Mouse (Mus musculus) liver, embryonic 13.5 days (tissue): ENCODE data around the gene Gtpbp1. TPM values are rescaled to one million over a fixed set of nuclear protein-coding genes. Genes with fewer than 3 reads are reported as not detected.
"Not testable (repeated sequence)": the region's sequence is repeated elsewhere in the genome, so short reads cannot be mapped to it uniquely, and the experiment has no call there.

Experiments
- ATAC-seq: fragments of 200-750 bp; cut with Nextera tagmentation; 2 replicates; pipeline ENCODE4 v1.8.0; 2017; ENCODE audit warnings: low read depth, mild to moderate bottlenecking, moderate number of reproducible peaks, moderate library complexity
- DNase-seq: peaks from one replicate; pipeline ENCODE4 v3.0.0; 2022
- H3K27ac ChIP-seq: fragments of 300-500 bp; sonication (generic); 2 replicates; pipeline ENCODE4 v1.5.1; 2015; ENCODE audit warnings: moderate library complexity, mild to moderate bottlenecking, inconsistent platforms
- H3K27me3 ChIP-seq: fragments of 300-500 bp; sonication (generic); 2 replicates; pipeline ENCODE4 v1.6.1; 2015; ENCODE audit warnings: mild to moderate bottlenecking, inconsistent platforms
- H3K36me3 ChIP-seq: fragments of 300-500 bp; sonication (generic); 2 replicates; pipeline ENCODE4 v1.6.1; 2015; ENCODE audit warnings: mild to moderate bottlenecking, inconsistent platforms
- H3K4me1 ChIP-seq: fragments of 300-500 bp; sonication (generic); replicated peaks from 2 replicates; pipeline ENCODE4 v1.6.1; 2015; ENCODE audit warnings: inconsistent platforms
- H3K4me2 ChIP-seq: fragments of 300-500 bp; sonication (generic); 2 replicates; pipeline ENCODE4 v1.6.1; 2015; ENCODE audit warnings: inconsistent platforms, mild to moderate bottlenecking, moderate library complexity
- H3K4me3 ChIP-seq: fragments of 300-500 bp; sonication (generic); replicated peaks from 2 replicates; pipeline ENCODE4 v1.5.1; 2015; ENCODE audit warnings: mild to moderate bottlenecking, inconsistent platforms
- H3K9ac ChIP-seq: fragments of 300-500 bp; sonication (generic); 2 replicates; pipeline ENCODE4 v1.6.1; 2015; ENCODE audit warnings: mild to moderate bottlenecking, inconsistent platforms
- H3K9me3 ChIP-seq: fragments of 300-500 bp; sonication (generic); replicated peaks from 2 replicates; pipeline ENCODE4 v1.6.1; 2016; ENCODE audit warnings: inconsistent platforms
- WGBS: fragments of 180-500 bp; shearing (Covaris S2); methylation state at CpG from one replicate; pipeline ENCODE4 v1.1.7; 2015; ENCODE audit not compliant: insufficient replicate concordance; 5-methylcytosine and 5-hydroxymethylcytosine counted together
- polyA plus RNA-seq: library from polyadenylated mRNA; unstranded; fragments of >200 nt; fragmentation: Nextera tagmentation; extraction: Ambion mirVana; gene quantifications from 2 replicates; pipeline ENCODE4 v1.2.1, GENCODE M21; 2015

Gene Gtpbp1
- polyA plus RNA-seq, 1 experiment from 2014 or later: 32.6 TPM

DNA sequence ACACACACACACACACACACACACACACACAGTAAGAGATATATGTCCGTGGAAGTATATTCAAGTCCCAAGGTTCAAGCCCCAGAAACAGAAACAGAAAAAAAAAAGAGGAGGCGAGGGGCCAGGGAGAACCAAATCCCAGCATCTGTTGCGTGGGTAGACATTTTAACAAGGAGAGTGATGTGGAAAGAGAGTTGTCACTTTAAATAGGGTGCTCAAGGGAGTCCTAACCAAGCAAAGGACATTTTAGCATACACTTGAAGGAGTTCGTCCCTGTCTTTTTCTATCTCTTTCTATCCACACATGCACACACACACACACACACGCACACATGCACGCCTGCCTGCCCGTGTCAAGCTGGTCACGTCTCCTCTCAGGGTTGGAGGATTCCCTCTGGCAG, 26.0 kb upstream of the Gtpbp1 start:
- no peaks in the 10 kb centered on the region for H3K9me3 ChIP-seq
- ATAC-seq (no peak), DNase-seq (no peak)
- 81% methylated on average over 8 of the region's 8 CpGs for WGBS
- H3K4me1 ChIP-seq: peaks cover 16% of the 10 kb centered on the region
- H3K27ac ChIP-seq: no peak overlapping the region
- no peak overlapping the region for H3K4me2 ChIP-seq
- H3K27me3 ChIP-seq: no peaks in the 10 kb centered on the region
- peaks cover 21% of the 10 kb centered on the region for H3K36me3 ChIP-seq
- no peak overlapping the region for H3K4me3 ChIP-seq
- no peak overlapping the region for H3K9ac ChIP-seq

DNA sequence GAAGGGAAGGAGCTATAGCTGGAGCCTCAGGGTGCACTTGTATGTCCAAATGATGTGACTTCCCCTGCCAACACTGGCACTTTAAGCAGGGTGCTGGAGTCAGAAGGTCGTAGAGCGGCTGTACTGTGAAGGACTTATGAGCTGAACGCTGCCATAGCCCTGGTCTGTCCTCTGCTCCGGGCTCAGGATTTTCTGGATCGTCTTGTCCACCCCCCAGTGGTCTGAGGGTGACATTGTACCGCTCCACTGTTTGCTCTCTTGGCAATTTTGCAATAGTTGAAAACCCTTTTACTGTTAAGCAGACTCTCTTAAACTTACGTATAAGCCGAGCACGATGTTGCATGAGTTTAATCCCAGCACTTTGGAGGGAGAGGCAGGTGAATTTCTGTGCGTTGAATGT, 21.4 kb upstream of the Gtpbp1 start:
- Histone ChIP-seq H3K36me3 (peaks cover 38% of the 10 kb centered on the region), H3K27me3 (no peaks in the 10 kb centered on the region), H3K4me2 (no peak overlapping the region), H3K9ac (no peak overlapping the region), H3K4me1 (peaks cover 30% of the 10 kb centered on the region), H3K9me3 (no peaks in the 10 kb centered on the region), H3K4me3 (no peak overlapping the region), H3K27ac (no peak overlapping the region)
- WGBS: 75% methylated on average over 10 of the region's 10 CpGs
- ATAC-seq (no peak), DNase-seq (no peak)

GRCm38 (mm10) chr15:79670249-79670971, 20.2 kb upstream of the Gtpbp1 start, which contains the start of gene Tomm22:
Gene Tomm22, plus strand, starts transcription at chr15:79670861.
- peak within 1 kb of the TSS; percentile 85 for H3K27ac ChIP-seq
- ATAC-seq (peak; percentile 98), DNase-seq (peak; percentile 85)
- 17% methylated on average over 33 of the region's 33 CpGs for WGBS
- peaks cover 30% of the 10 kb centered on the region for H3K4me1 ChIP-seq
- H3K36me3 ChIP-seq: peaks cover 50% of the 10 kb centered on the region
- peak within 1 kb of the TSS; percentile 91 for H3K9ac ChIP-seq
- no peaks in the 10 kb centered on the region for H3K9me3 ChIP-seq
- peak within 1 kb of the TSS; percentile 79 for H3K4me2 ChIP-seq
- H3K4me3 ChIP-seq: peak within 1 kb of the TSS; percentile 91
- H3K27me3 ChIP-seq: no peaks in the 10 kb centered on the region

DNA sequence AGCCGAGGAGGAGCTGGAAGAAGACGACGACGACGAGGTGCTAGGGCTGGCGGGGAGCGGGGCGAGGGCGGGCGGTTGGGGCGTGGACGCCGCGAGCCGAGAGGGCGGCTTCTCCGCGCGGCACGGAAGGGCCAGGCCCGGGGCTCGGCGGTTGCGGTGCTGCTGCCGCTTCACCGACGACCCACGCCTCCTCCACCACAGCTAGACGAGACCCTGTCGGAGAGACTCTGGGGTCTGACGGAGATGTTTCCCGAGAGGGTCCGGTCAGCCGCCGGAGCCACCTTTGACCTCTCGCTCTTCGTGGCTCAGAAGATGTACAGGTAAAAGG, 19.7 kb upstream of the Gtpbp1 start:
- peak; percentile 70 for ATAC-seq
- Histone ChIP-seq H3K9me3 (no peaks in the 10 kb centered on the region), H3K4me2 (peak overlapping the region; percentile 79)

GRCm38 (mm10) chr15:79671828-79672348, 18.8 kb upstream of the Gtpbp1 start:
- peaks cover 55% of the 10 kb centered on the region for H3K36me3 ChIP-seq

More for the DNA sequence above, 19.7 kb upstream of the Gtpbp1 start:
- 1% methylated on average over 37 of the region's 37 CpGs for WGBS
- H3K36me3 ChIP-seq: peaks cover 50% of the 10 kb centered on the region
- H3K9ac ChIP-seq: peak overlapping the region; percentile 91
- H3K27ac ChIP-seq: peak overlapping the region; percentile 85
- peak overlapping the region; percentile 91 for H3K4me3 ChIP-seq
- DNase-seq: no peak
- peaks cover 30% of the 10 kb centered on the region for H3K4me1 ChIP-seq
- no peaks in the 10 kb centered on the region for H3K27me3 ChIP-seq

GRCm38 (mm10) chr15:79677936-79678335, 12.7 kb upstream of the Gtpbp1 start:
- no peak for ATAC-seq

More at GRCm38 (mm10) chr15:79671828-79672348, 18.8 kb upstream of the Gtpbp1 start:
- 74% methylated on average over 11 of the region's 11 CpGs for WGBS
- H3K27me3 ChIP-seq, ATAC-seq, DNase-seq, H3K9me3 ChIP-seq, H3K27ac ChIP-seq: not testable (repeated sequence)
- H3K4me1 ChIP-seq: peaks cover 30% of the 10 kb centered on the region
- H3K4me2 ChIP-seq: peak overlapping the region; percentile 79
- peak overlapping the region; percentile 91 for H3K9ac ChIP-seq
- peak overlapping the region; percentile 91 for H3K4me3 ChIP-seq

GRCm38 (mm10) chr15:79681973-79682372, 8.7 kb upstream of the Gtpbp1 start:
- no peaks in the 10 kb centered on the region for H3K9me3 ChIP-seq
- 0 out of 2 replicates have a peak overlapping the region, but pooled peaks have one; percentile 91 for H3K4me3 ChIP-seq
- peak overlapping the region; percentile 99 for H3K9ac ChIP-seq
- peak overlapping the region; percentile 97 for H3K27ac ChIP-seq
- 49% methylated on average over 4 of the region's 4 CpGs for WGBS
- peaks cover 88% of the 10 kb centered on the region for H3K4me1 ChIP-seq
- peak; percentile 55 for DNase-seq
- peak; percentile 52 for ATAC-seq
- no peaks in the 10 kb centered on the region for H3K27me3 ChIP-seq
- H3K36me3 ChIP-seq: peaks cover 38% of the 10 kb centered on the region
- peak overlapping the region; percentile 87 for H3K4me2 ChIP-seq

More at GRCm38 (mm10) chr15:79677936-79678335, 12.7 kb upstream of the Gtpbp1 start:
- Histone ChIP-seq H3K9ac (no peak overlapping the region), H3K4me3 (no peak overlapping the region), H3K4me1 (peaks cover 50% of the 10 kb centered on the region), H3K4me2 (no peak overlapping the region), H3K27me3 (no peaks in the 10 kb centered on the region), H3K27ac (0 out of 2 replicates have a peak overlapping the region, but pooled peaks have one; percentile 15), H3K36me3 (peaks cover 78% of the 10 kb centered on the region), H3K9me3 (no peaks in the 10 kb centered on the region)
- whole genome bisulfite sequencing: 81% methylated on average over 2 of the region's 2 CpGs
- no peak for DNase-seq

DNA sequence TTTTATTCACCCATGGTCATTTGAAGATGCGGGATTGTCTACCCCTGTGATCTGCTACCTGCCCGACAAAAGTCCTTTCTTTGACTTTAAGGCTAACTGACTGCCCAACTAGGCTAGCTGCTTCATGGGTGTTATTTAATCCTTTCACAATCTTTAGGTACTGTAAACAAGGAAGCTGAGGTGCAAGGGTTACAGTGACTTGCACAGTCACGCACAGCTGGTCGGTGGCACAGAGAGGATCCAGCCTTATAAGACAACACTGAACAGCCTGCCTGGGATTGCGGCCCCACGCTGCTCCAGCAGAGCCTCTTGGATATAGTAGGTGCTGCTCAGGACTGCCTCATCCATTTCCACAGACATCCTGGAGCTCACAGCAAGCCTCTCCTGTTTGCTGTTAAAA, 7.5 kb upstream of the Gtpbp1 start:
- ATAC-seq (no peak), DNase-seq (no peak)
- H3K27me3 ChIP-seq: no peaks in the 10 kb centered on the region
- H3K9ac ChIP-seq: peak overlapping the region; percentile 99
- peak overlapping the region; percentile 87 for H3K4me2 ChIP-seq
- WGBS: 71% methylated on average over 6 of the region's 6 CpGs
- H3K9me3 ChIP-seq: no peaks in the 10 kb centered on the region
- H3K36me3 ChIP-seq: peaks cover 26% of the 10 kb centered on the region
- peak overlapping the region; percentile 97 for H3K27ac ChIP-seq
- H3K4me1 ChIP-seq: peaks cover 80% of the 10 kb centered on the region
- H3K4me3 ChIP-seq: peak overlapping the region; percentile 91

GRCm38 (mm10) chr15:79683707-79684465, 6.8 kb upstream of the Gtpbp1 start:
- Histone ChIP-seq H3K4me1 (peaks cover 79% of the 10 kb centered on the region), H3K27ac (peak overlapping the region; percentile 97), H3K4me2 (peak overlapping the region; percentile 87), H3K9ac (peak overlapping the region; percentile 99), H3K9me3 (no peaks in the 10 kb centered on the region), H3K36me3 (peaks cover 21% of the 10 kb centered on the region), H3K4me3 (peak overlapping the region; percentile 91), H3K27me3 (no peaks in the 10 kb centered on the region)
- no peak for ATAC-seq
- 51% methylated on average over 19 of the region's 19 CpGs for WGBS
- no peak for DNase-seq

GRCm38 (mm10) chr15:79684616-79685015, 6.0 kb upstream of the Gtpbp1 start:
- WGBS: 88% methylated on average over 6 of the region's 6 CpGs
- no peak for ATAC-seq
- Histone ChIP-seq H3K9me3 (no peaks in the 10 kb centered on the region), H3K4me3 (peak overlapping the region; percentile 91), H3K27me3 (no peaks in the 10 kb centered on the region), H3K9ac (peak overlapping the region; percentile 99), H3K36me3 (peaks cover 15% of the 10 kb centered on the region), H3K4me1 (peaks cover 82% of the 10 kb centered on the region), H3K27ac (peak overlapping the region; percentile 97), H3K4me2 (peak overlapping the region; percentile 87)
- DNase-seq: no peak

DNA sequence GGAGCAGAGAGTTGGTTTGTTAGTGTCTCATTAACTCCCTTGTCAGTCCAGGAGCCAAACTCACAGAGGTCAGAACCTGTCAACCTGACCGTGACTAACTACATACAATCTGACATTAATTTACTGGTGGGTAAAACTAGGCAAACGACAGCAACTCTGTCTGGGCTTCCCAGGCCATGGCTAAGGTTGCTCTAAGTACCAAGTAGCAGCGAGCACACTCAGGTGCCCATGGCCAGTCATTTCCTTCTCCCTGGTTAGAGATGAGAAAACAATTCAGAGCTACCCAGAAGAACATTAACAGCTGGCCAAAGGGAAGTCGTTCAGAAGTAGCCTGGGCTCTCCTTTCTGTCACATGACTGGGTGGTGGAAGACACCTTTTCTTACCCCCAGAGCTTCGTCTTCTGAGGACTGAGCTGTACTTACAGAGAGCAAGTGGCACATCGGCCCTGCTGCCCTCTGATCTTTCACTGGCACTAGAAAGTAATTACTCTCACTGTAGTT, 5.5 kb upstream of the Gtpbp1 start:
- Histone ChIP-seq H3K4me3 (peak overlapping the region; percentile 91), H3K9ac (peak overlapping the region; percentile 99), H3K27ac (peak overlapping the region; percentile 97), H3K9me3 (no peaks in the 10 kb centered on the region), H3K4me2 (peak overlapping the region; percentile 87), H3K36me3 (peaks cover 12% of the 10 kb centered on the region), H3K4me1 (peaks cover 84% of the 10 kb centered on the region), H3K27me3 (no peaks in the 10 kb centered on the region)
- DNase-seq: no peak
- WGBS: 24% methylated on average over 6 of the region's 6 CpGs
- no peak for ATAC-seq
